Mouse (Mus musculus) left cerebral cortex, postnatal 14 days (tissue): Measurements from ENCODE around the gene Bicral. TPM values are rescaled to one million over a fixed set of nuclear protein-coding genes. Genes with fewer than 3 reads are reported as not detected.

Experiments
- DNase-seq, 2 experiments: peaks; one replicate each; pipeline ENCODE4 v3.0.0; 2021 to 2022; ENCODE audit warnings: low spot score in 2 of 2, mixed read lengths in 1 of 2
- intact Hi-C: fragments of 180-260 bp; cut with DNase I; formaldehyde crosslinking; loops from one replicate; pipeline ENCODE4 v1.15.1; 2025
- total RNA-seq, 2 experiments: library from RNA; stranded (reverse); gene quantifications; 2 replicates each; pipeline ENCODE4 v1.2.3; 2021

Bicral gene
- total RNA-seq, 2 experiments from 2014 or later, result 39.9 to 42.7 TPM

DNA sequence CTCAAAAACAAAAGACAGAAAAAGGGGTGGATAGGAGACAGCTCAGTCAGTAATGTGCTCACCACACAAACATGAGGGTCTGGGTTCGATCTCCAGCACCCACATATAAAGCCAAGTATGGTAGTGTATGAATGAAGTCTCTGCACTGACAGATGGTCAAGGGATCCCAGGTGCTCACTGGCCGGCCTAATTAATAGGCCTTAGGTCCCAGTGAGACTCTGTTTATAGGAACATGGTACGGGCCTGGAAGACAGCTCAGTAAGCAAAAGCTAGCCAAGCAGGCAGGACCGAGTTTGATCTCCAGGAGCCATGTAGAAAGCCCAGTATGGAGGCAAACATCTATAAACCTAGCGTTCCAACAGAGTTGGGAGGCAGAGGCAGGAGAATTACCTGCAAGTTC, 18.8 kb upstream of the Bicral start:
- no peak for DNase-seq
- intact Hi-C loops, result no loop called here

GRCm38 (mm10) chr17:46876371-46876950, 18.2 kb upstream of the Bicral start:
- intact Hi-C loops, result no loop called here
- DNase-seq, result no peak

DNA sequence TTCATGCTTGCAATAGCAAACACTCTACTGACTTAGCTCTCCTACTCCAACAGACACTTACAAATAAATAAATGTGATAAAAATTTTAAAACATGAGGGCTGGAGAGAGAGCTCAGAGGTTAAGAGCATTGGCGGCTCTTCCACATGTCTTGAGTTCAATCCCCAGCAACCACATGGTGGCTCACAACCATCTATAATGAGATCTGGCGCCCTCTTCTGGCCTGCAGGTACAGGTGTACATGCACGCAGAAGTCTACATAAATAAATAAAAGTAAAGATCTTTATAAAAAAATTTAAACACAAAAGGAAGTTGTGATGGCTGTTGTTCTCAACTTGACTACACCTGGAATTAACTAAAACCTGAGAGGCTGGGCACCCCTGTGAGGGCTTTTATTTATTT, 17.3 kb upstream of the Bicral start:
- intact Hi-C loops, result no loop called here
- DNase-seq, result no peak

DNA sequence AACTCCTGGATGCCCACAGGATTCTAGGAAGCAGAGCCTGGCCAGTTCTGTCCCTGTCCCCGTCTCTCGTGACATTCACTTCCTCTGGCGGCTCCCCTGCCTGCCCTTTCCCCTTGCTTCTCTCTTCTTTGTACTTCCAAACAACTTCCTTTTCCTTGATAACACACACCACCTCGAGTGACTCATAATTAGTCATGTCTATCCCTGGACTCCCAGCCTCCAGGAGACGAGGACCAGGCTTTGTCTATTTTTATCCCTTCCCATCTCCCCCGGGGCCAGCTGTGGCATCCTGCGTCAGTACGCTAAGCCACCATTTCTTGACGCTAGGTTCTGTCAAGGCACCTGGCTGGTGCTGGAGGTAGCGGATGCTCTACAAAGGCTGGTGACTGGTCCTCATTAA, 15.9 kb upstream of the Bicral start:
- intact Hi-C loops, result no loop called here
- DNase-seq, result no peak

DNA sequence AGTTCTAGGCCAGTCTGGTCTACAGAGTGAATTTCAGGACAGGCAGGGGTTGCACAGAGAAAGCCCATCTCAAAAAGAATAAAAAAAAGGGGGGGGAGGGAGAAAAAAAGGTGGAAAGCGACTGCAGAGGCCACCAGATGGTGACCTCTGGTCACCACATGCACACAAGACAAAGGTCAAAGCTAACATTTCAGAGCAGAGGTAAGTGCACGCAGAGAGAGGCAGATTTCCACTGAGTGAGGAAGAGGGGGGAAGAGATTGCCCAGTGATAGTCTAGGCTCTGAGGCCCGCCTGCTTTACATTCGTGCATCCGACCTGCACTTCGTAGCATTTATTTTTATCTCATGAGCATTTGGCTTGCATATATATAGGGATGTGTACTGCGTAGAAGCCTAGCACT, 14.5 kb upstream of the Bicral start:
- no peak for DNase-seq
- intact Hi-C loops, result no loop called here

- intact Hi-C loops, result no loop called here
- DNase-seq, result no peak
Measured at GRCm38 (mm10) chr17:46870913-46871312, 12.6 kb upstream of the Bicral start.

DNA sequence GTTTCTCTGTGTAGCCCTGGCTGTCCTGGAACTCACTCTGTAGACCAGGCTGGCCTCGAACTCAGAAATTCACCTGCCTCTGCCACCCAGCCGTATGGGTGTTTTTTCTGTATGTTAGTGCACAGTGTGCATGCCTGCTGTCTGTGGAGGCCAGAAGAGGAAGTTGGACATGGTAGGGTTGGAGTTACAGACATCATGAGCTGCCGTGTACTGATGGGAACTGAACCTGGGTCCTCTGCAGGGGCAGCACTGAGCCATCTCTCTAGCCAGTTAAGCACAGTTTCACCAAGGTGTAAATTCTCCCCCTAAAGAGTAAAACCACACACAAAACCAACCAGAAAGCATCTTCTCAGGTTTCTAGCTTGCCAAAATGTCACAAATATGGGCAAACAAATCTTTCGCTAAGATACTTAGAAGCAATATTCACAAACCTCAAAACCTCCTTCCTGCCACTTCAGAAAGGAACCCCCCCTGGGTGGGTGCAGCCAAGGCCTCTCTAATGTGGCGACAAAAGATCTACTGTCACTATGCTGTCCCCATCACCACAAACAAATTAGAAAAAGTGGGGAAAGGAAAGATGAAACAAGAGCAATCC, 12.0 kb upstream of the Bicral start:
- intact Hi-C loops, result no loop called here

DNA sequence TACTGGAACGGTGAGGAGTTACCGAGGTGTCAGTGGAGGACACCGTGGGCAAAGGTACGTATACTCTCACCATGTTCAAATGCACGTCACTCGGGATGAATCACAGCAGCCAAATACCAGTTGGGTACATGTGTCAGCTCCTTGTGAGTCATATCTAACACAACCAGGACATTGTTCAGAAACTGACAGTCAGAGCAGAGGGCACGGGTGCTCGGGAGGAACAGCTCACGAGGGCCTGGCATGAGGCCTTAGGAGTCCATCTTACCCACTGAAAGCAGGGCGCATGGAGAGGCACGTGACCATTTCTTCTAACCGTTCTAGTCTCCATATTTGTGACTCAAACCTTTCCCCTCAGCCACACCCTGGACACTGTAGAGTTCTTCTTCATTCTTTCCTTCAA, 8.6 kb upstream of the Bicral start:
- DNase-seq, result no peak
- intact Hi-C loops, result no loop called here

More for the DNA sequence above, 12.0 kb upstream of the Bicral start:
- no peak for DNase-seq

DNA sequence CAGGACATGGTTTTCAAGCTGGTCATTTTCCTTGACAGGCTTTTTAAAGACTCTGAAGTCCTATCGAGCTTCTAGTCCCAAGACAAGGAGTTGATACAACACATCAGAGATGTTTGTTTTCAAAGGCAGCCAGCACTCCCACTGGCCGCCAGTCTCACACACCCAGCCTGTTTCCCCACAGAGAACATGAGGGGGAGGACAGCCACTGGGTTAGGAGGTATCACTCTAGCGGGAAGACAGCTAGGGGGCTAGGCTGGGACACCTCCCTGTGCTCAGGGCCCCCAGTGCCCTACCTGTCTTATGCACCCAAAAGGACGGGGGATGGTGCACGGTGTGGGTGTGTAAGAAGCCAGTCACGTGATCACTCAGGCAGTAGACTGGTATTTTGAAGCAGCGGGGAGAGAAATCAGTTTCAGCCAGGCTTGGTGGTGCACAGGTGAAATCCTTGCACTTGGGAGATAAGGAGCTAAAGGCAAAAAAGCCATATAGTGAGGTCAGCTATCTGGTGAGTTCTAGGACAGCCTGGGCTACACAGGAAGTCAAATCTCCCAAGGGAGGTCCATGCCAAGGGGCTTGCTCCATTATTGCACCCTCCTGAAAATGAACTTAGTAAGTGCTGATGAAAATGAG, 6.4 kb upstream of the Bicral start:
- DNase-seq, result no peak
- intact Hi-C loops, result no loop called here

DNA sequence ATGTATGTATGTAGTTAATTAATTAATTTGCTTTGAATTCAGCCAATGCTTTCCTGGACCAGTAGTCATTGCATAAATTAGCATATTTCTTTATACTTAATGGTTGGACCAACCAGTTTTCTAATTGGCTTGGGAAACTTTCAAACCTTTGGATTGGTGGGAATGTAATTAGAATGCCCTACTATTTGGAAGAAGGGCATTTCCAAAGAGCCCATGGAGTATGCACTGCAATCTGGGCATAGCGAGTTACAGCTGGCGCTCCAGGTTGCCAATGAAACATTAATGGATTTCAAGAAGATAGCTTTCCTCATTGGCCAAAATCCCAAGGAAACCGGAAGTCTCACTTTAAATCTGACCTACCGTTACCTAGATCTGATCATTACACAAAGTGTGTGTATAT, 1.8 kb upstream of the Bicral start:
- no peak for DNase-seq
- intact Hi-C loops, result no loop called here

DNA sequence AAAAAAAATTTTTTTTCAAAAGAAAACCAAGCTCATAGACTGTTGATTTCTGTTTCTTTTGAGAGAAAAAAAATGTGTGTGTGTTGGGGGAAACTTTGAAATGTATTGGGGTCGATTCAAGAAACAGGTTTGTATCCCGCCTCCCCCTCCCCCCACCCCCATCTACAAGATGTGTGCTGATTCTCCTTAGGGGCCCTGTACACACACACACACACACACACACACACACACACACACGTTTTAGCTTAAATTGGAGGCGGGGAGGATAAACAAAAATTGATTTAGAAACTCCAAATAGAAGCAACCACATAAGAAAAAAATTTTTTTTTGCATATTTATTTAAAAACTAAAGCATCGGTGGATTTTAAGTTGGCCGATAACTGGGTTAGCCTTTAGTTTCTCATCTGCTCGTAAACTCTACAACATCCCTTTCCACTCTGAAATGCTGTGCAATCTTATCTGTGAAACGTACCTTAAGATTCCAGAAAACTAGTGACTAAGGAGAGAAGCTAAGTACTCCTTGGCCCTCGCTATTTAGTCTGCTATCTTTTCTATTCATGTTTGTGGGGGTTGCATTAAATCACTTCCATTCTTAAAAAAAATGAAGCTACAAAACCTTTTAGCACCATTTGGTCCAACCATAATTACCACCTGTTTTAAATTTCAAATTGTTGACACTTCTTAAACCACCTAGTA, 615 bp upstream of the Bicral start:
- intact Hi-C loops, result loop anchor here (1.0 kb wide), 1 partner anchor 31 kb away; the partner anchor contains the start of gene Tbcc
- DNase-seq, result no peak

DNA sequence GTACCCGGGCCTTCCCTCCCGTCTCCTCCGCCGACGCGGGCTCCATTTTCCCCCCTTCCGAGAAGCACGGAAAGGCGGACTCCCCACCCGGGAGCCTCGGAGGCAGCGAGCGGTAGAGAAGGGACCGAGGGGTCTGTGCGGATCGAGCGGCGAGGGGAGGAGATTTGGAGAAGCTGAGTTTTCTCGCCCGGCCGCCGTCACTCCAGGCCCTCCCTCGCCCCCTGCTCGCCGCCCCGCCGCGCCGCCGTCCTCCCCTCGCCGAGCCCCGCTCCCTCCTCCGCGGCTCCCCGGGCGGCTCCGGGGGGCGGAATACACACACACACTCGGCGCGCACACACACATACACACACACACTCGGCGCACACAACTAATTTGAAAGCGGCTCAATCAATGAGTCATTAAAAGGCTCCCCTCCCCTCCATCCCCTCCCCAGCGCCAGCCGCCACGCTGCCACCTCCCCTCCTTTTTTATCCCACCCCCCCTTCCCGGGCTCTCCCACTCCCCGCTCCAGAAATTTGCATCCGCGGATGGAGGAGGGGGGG, 850 bp downstream of the Bicral start:
- DNase-seq, result peak; percentile 80 to 81
- intact Hi-C loops, result no loop called here

- intact Hi-C loops, result no loop called here
- peak; percentile 76 to 82 for DNase-seq
Measured at GRCm38 (mm10) chr17:46856471-46857360, 1.6 kb downstream of the Bicral start.

DNA sequence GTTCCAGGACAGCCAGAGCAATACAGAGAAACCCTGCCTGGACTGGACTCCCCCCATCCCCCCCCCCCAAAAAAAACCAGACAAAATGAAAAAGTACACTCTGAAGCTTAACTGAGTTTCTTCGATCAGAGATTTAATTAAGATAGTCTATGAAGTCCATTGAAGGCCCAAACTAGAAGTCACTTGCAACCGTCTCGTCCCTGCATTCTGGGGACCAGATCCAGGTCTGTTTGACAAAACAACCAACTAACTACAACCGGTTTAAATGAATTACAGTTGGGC, 2.2 kb downstream of the Bicral start:
- intact Hi-C loops, result no loop called here
- DNase-seq, result no peak

DNA sequence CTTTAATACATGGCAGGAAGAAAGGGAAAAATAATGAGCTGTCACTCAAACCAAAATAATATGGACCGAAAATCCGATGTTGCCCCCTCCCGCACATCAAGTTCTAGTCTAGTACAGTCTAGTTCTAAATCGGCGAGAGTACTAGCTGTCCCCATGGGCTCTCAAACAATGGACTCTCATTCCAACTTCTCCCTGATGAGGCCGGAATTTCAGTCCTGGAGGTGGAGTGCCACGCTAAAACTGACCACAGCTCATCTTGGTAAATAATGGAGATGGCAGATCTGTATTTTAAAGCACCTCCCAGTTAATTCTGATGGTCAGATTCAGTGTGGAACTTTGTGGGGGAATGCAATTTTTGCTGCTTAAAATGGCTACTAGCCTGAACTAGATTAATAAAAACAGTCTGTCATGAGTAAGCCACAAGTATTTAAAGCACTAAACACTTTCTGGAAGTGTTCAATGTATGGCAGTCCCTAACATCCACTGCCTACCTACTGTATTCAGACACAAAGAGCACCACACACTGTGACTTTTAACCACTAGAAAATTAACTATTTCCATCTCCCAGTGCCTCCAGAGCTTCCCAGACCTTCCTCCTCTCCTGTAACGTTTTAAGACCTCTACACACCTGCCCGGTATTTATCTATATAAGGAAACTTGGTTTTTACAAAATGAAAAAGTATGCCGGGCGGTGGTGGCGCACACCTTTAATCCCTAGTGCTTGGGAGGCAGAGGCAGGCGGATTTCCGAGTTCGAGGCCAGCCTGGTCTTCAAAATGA, 2.8 kb downstream of the Bicral start:
- DNase-seq, result no peak

GRCm38 (mm10) chr17:46854640-46855110, 3.6 kb downstream of the Bicral start:
- no peak for DNase-seq
- intact Hi-C loops, result no loop called here

More for the DNA sequence above, 2.8 kb downstream of the Bicral start:
- intact Hi-C loops, result no loop called here

- intact Hi-C loops, result no loop called here
- DNase-seq, result no peak
Measured at GRCm38 (mm10) chr17:46854096-46854495, 4.2 kb downstream of the Bicral start.

DNA sequence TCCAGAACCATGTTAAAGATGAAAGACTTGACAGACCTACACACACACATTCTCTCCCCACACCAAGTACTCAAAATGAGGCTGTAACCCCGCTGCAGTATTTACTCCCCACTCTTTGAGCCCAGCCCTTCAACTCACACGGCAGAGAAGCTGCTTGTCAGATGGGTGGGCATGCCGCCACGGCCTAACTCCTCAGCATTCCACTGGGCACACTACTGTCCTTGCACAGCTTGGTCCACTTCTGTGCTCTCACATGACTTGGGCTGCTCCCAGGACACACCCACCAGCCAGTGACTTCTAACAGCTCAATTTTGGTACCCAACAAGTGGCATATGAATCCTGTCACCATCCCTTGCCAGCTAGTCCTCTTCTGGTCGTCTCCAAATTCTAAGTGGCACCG, 5.0 kb downstream of the Bicral start:
- intact Hi-C loops, result no loop called here
- peak; percentile 49 to 74 for DNase-seq

DNA sequence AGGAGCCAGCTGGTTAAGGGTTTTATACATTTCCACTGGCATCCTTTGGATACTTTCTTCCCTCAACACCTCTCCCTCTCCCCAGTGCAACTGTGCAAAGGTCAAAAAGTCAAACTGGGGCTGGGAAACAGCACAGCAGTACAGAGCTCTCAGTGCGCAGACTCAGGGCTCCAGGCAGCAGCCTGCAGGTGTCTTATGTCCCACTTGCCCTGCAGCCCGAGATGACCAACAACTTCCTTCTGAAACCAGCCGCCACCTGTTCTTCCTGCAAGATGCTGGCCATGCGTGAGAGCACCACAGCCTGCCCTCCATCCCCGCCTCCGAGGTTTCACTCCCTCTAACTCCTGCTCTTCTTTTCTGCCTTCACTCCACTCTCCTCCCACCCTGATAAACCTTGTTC, 5.6 kb downstream of the Bicral start:
- intact Hi-C loops, result no loop called here
- DNase-seq, result no peak
